Mouse (Mus musculus): ENCODE data around the gene Cnnm1. TPM values are rescaled to one million over a fixed set of nuclear protein-coding genes. Genes with fewer than 3 reads are reported as not detected.

The Cnnm1 gene
- polyA plus RNA-seq, 1 experiment from 2014 or later = 4.9 TPM

DNA sequence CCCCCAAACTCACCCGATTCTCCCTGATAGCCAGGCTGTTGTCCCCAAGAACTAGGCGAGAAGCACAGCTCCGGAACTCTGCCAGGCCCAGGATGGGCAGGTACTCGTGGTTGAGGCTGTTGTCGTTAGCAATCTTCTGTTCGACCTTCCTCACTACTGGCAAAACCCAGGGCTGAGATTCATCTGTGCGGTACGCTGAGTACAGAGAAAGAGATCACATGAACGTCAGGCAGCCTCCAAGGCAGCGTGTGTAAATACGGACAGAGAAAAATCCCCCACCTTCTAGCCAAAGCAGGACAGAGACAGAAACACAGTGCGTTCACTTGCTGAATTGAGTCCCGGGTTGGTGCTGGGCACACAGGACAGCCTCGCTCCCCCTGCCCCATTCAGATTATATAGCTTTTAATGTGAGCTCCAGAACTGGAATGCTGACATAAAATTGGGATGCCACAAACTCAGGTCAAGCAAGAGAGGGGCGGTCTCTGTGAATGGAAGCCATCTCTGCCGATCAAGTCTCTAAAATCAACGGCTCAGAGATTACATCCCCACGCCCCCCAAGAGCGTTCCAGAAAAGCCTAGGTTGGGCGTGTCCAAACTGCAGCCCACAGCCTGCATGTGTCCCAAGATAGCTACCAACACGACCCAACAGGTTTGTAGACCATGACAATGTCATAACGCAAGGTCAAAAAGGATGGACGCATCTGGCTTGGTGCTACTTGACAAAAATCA is 75.6 kb downstream of the Cnnm1 start:
- ATAC-seq (ENCODE audit: low FRiP score) = no peak
- Histone ChIP-seq H3K27me3 (replicated peaks) (no peaks in the 10 kb centered on the region), H3K9me3 (replicated peaks) (no peaks in the 10 kb centered on the region), H3K27ac (replicated peaks) (no peak overlapping the region), H3K4me1 (peaks cover 9% of the 10 kb centered on the region), H3K36me3 (peaks cover 28% of the 10 kb centered on the region), H3K4me3 (replicated peaks) (no peak overlapping the region), H3K9ac (replicated peaks) (no peak overlapping the region), H3K4me2 (no peak overlapping the region)
- 95% methylated on average over 23 of the region's 23 CpGs for WGBS

DNA sequence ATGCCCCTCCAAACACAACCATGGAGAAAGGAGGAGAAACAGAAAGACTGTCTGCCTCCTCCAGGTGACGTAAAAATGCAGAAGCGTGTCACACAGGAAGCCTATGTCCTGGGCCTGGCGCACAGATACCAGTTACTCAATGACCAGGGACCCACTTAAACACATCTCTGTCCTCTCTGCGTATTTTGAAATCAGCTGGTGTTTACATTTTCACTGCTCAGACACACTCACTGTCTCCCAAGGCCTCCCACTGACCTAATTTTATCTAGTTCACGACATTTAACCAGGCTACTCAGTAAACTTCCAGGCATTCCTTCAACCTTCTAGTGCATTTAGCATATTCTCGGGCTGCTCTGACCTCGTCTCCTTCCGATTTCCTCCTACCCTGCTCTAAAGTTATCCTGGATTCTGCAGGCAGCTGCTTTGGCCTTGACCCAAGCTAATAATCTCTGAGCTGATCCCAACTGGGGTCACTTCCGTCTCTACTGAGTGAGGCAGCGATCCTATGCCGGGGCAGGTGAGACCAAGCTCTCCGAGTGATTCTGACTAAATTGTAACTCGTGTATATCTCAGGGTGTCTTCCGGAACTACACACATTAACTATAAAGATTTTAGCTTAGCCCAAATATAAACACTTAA is 76.3 kb downstream of the Cnnm1 start:
- Histone ChIP-seq H3K9ac (replicated peaks) (no peak overlapping the region), H3K27me3 (replicated peaks) (no peaks in the 10 kb centered on the region), H3K4me1 (peaks cover 16% of the 10 kb centered on the region), H3K27ac (replicated peaks) (no peak overlapping the region), H3K4me3 (replicated peaks) (no peak overlapping the region), H3K4me2 (no peak overlapping the region), H3K9me3 (replicated peaks) (no peaks in the 10 kb centered on the region), H3K36me3 (peaks cover 22% of the 10 kb centered on the region)
- 87% methylated on average over 14 of the region's 14 CpGs for WGBS
- ATAC-seq (ENCODE audit: low FRiP score) = no peak

DNA sequence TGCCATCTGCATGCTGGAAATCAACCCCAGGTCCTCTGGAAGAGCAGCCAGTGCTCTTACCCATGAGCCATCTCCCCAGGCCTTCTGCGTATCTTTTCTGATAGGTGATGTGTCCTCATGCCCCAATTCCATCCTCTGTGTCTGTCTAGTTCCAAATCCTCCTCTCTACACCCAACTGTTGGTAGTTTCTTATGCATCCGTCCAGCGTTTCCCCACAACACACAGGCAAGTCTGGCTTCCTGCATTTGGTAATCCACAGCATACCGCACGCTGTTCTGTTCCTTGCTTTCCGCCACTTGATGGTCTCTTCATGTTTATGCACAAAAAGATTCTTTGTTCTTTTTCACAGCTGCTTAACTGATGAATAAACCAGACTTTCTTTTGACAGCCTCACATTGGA is 77.1 kb downstream of the Cnnm1 start:
- Histone ChIP-seq H3K4me2 (no peak overlapping the region), H3K4me3 (replicated peaks) (no peak overlapping the region), H3K27ac (replicated peaks) (no peak overlapping the region), H3K4me1 (peaks cover 24% of the 10 kb centered on the region), H3K9me3 (replicated peaks) (no peaks in the 10 kb centered on the region), H3K27me3 (replicated peaks) (no peaks in the 10 kb centered on the region), H3K36me3 (peaks cover 17% of the 10 kb centered on the region), H3K9ac (replicated peaks) (no peak overlapping the region)
- ATAC-seq (ENCODE audit: low FRiP score) = no peak
- 77% methylated on average over 6 of the region's 6 CpGs for WGBS

DNA sequence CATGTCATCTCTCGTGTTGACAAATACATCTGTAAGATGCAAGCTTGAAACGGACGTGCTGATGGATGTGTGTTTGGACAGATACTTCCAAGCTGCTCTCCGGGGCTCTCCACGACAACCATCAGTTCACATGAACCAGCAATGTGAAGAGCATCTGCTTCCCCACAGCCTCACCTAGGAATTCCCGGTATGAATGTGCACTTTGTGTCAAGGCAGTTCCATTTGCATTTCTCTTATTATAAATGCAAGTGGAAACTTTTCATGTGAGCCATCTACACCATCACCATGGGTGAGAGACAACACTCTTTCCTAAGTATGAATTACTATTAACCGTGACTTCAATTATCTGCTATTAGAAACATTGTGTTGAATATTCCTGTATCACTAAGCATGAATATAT is 77.6 kb downstream of the Cnnm1 start:
- Histone ChIP-seq H3K9me3 (replicated peaks) (no peaks in the 10 kb centered on the region), H3K27ac (replicated peaks) (no peak overlapping the region), H3K4me2 (no peak overlapping the region), H3K4me1 (peaks cover 29% of the 10 kb centered on the region), H3K36me3 (peaks cover 15% of the 10 kb centered on the region), H3K9ac (replicated peaks) (no peak overlapping the region), H3K27me3 (replicated peaks) (no peaks in the 10 kb centered on the region), H3K4me3 (replicated peaks) (no peak overlapping the region)
- 60% methylated on average over 7 of the region's 7 CpGs for WGBS
- no peak for ATAC-seq (ENCODE audit: low FRiP score)

DNA sequence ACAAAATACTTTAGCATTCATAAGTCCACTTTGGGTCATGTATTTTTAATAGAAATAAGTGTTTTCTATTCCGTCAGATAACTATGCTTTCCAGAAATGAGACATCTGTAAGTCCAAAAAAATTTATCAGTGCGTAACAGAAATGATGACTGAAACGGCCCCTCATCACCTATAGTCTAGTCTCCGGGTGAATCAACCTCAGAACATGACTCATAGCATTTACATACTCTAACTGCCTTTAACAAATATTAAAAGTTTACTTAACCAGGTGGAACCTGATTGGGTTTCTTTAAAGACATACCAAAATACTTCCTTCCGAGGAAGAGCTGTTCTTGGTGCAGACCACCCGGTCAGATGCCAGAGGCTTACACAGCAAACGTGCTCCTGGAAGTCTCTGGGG is 78.0 kb downstream of the Cnnm1 start:
- no peak overlapping the region for H3K9ac ChIP-seq (replicated peaks)
- H3K4me1 ChIP-seq = peaks cover 33% of the 10 kb centered on the region
- no peaks in the 10 kb centered on the region for H3K9me3 ChIP-seq (replicated peaks)
- no peak for ATAC-seq (ENCODE audit: low FRiP score)
- WGBS = 84% methylated on average over 7 of the region's 7 CpGs
- no peak overlapping the region for H3K27ac ChIP-seq (replicated peaks)
- no peak overlapping the region for H3K4me3 ChIP-seq (replicated peaks)
- H3K36me3 ChIP-seq = peaks cover 15% of the 10 kb centered on the region
- H3K27me3 ChIP-seq (replicated peaks) = no peaks in the 10 kb centered on the region
- no peak overlapping the region for H3K4me2 ChIP-seq

DNA sequence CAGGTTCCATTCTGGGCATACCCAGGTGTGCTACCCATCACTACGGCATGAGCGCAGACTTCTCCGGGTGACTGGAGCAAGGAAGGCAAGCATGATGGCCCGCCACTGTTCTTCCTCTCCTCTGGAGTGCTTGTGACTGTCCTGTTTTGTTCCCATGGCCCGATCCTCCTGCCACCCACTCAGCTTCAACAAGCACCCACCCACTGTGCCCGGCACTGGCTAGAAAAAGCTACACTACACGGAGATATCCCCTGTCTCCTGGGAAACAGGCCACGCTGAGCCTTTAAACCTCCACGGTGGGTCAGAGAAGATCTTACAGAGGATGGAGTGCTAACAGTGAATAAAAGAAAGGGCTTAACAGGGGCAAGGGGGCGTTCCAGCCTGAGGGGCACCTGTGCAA is 79.0 kb downstream of the Cnnm1 start:
- no peak for ATAC-seq (ENCODE audit: low FRiP score)
- Histone ChIP-seq H3K36me3 (peaks cover 13% of the 10 kb centered on the region), H3K27ac (replicated peaks) (no peak overlapping the region), H3K4me2 (no peak overlapping the region), H3K4me1 (peaks cover 42% of the 10 kb centered on the region), H3K4me3 (replicated peaks) (no peak overlapping the region), H3K9me3 (replicated peaks) (no peaks in the 10 kb centered on the region), H3K9ac (replicated peaks) (no peak overlapping the region), H3K27me3 (replicated peaks) (no peaks in the 10 kb centered on the region)
- 89% methylated on average over 10 of the region's 10 CpGs for WGBS

DNA sequence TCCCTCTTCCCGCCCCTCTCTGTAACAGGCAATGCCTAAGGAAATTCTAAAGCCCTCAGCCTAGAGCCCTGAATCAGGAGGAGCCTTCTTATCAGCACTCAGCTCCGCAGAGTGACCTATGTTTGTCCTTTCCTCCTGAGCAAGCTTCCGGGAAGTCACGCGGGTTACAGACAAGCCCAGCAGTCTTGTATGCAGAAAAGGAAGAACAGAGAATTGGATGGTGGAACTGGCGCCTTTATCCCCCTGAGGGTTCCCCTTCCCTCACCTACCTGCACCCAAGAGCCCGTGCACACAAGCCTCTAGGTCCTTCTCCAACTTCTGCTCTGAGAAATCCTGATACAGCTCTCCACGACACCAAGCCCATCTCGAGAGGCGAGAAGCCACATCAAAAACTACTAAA is 80.2 kb downstream of the Cnnm1 start:
- H3K4me2 ChIP-seq = no peak overlapping the region
- H3K9ac ChIP-seq (replicated peaks) = no peak overlapping the region
- peaks cover 2% of the 10 kb centered on the region; the same call in 1 of the 2 replicates for H3K36me3 ChIP-seq
- H3K27me3 ChIP-seq (replicated peaks) = no peaks in the 10 kb centered on the region
- no peaks in the 10 kb centered on the region for H3K9me3 ChIP-seq (replicated peaks)
- no peak overlapping the region for H3K27ac ChIP-seq (replicated peaks)
- ATAC-seq (ENCODE audit: low FRiP score) = no peak
- 85% methylated on average over 10 of the region's 10 CpGs for WGBS
- peaks cover 48% of the 10 kb centered on the region for H3K4me1 ChIP-seq
- H3K4me3 ChIP-seq (replicated peaks) = no peak overlapping the region

DNA sequence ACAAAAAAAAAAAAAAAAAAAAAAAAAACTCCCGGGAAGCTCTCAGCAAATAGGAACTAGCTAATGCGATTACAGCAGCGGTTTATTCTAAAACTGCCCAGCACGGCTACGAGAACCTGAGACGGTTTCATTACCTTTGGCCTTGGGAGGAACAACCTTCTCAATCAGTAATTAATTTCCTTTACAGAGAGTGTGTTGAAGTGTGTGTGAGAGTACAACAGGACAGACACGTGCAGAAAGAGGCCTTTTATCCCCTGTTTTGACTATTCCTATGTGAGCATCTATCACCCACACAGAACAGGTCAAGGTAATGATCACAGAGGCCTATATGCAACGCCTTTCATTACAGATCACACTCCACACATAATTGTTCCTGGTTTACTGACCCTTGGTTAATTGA is 81.1 kb downstream of the Cnnm1 start:
- no peak overlapping the region for H3K9ac ChIP-seq (replicated peaks)
- H3K4me1 ChIP-seq = peaks cover 51% of the 10 kb centered on the region
- H3K27ac ChIP-seq (replicated peaks) = no peak overlapping the region
- peak overlapping the region; percentile 82 for H3K4me2 ChIP-seq
- ATAC-seq (ENCODE audit: low FRiP score) = no peak
- no peaks in the 10 kb centered on the region for H3K36me3 ChIP-seq
- no peak overlapping the region for H3K4me3 ChIP-seq (replicated peaks)
- no peaks in the 10 kb centered on the region for H3K27me3 ChIP-seq (replicated peaks)
- WGBS = 45% methylated on average over 8 of the region's 8 CpGs
- no peaks in the 10 kb centered on the region for H3K9me3 ChIP-seq (replicated peaks)

DNA sequence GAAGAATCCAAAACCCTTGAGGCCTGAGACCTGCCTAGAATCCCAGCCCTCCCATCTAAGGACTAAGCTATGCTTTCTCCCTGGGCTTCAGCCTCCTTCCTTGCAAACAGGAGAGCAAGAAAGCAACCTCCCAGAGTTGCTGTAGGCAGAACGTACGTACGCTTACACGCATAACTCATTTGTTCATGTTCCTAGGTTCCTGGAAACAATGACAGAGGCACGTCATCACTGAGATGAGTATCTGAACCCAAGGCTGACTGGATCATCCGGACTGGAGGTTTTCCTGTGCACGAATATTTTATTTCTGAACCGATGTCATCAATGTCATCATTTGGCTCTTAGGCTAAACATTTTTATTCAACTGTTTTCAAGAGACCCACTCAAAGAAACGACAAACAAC is 81.8 kb downstream of the Cnnm1 start:
- Histone ChIP-seq H3K4me3 (replicated peaks) (no peak overlapping the region), H3K4me2 (peak overlapping the region; percentile 82), H3K27me3 (replicated peaks) (no peaks in the 10 kb centered on the region), H3K27ac (replicated peaks) (no peak overlapping the region), H3K36me3 (no peaks in the 10 kb centered on the region), H3K9ac (replicated peaks) (no peak overlapping the region), H3K9me3 (replicated peaks) (no peaks in the 10 kb centered on the region), H3K4me1 (peaks cover 51% of the 10 kb centered on the region)
- 86% methylated on average over 9 of the region's 9 CpGs for WGBS
- no peak for ATAC-seq (ENCODE audit: low FRiP score)

DNA sequence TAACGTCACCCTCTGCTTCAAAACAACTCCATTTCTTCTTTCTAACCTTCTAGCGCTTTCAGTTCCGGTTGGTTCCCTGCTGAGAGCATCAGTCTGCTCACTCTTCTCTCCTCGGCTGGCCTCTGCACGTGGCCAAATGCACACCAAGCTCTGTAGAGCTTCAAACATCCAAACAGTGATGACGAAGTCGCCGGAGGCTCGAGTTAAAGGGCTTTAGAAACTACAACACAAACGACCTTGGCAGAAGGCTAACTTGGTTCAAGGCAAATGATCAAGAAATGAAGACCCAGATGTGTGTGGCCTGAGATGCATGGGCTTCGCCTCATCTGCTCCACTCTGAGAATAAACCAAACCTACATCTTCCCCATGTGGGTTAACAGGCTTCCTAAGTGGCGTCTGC is 83.3 kb downstream of the Cnnm1 start:
- Histone ChIP-seq H3K27me3 (replicated peaks) (no peaks in the 10 kb centered on the region), H3K4me1 (peaks cover 47% of the 10 kb centered on the region), H3K9me3 (replicated peaks) (no peaks in the 10 kb centered on the region), H3K4me2 (peak overlapping the region; percentile 82), H3K9ac (replicated peaks) (peak overlapping the region; percentile 68), H3K4me3 (replicated peaks) (peak overlapping the region; percentile 82), H3K27ac (replicated peaks) (peak overlapping the region; percentile 89; the same call in 1 of the 2 replicates), H3K36me3 (no peaks in the 10 kb centered on the region)
- no peak for ATAC-seq (ENCODE audit: low FRiP score)
- WGBS = 8% methylated on average over 12 of the region's 12 CpGs

DNA sequence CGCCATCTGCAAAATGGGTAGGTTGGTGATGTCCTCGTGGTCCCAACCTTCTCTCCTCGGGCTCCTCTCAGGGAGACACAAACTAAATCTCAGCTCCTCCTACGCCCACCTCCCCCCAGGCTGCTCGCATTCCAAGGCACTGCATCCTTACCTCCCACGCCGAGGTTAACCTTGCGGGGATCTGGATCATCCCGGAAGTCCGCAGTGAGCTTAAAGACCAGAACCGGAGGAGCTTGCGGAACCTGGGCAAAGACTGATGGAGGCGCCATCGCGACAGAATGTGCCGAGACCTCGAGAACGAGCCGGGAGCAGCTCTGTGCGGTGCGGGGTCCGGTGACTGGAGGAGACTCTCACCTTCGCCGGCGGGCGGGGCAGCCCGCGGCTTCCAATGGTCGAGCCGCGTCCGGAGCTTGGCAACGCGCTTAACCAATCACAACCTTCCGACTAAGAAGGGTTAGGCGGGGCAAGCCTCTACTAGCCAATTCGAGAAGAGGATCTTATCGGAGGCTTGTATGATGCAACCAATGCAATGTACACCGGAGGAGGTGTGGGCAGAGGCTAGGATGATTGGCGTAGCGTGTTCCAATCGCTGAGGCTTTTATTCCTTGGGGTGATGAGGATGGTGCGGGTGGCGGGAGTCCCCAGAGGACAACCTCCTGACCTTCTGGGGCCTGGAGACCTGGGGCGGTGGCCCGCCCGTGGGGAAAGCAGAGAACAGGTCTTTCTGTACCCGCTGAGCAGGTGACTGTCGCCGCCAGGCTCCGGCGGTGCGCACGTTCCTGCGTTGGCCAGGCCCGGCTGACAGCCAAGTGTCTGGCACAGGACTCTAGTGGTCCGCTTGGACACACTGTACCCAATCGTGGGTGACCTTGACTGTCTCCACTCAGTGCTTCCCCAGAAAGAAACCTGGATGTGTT is 84.2 kb downstream of the Cnnm1 start, which contains the start of gene Got1:
Gene Got1 (minus strand): TSS at position 419 of the 917 bp plus-strand sequence.
- Histone ChIP-seq H3K27me3 (replicated peaks) (no peaks in the 10 kb centered on the region), H3K4me1 (peaks cover 47% of the 10 kb centered on the region), H3K4me2 (peak within 1 kb of the TSS; percentile 82), H3K27ac (replicated peaks) (peak within 1 kb of the TSS; percentile 89), H3K9ac (replicated peaks) (peak within 1 kb of the TSS; percentile 80), H3K9me3 (replicated peaks) (no peaks in the 10 kb centered on the region), H3K36me3 (no peaks in the 10 kb centered on the region), H3K4me3 (replicated peaks) (peak within 1 kb of the TSS; percentile 82)
- WGBS = 0% methylated on average over 58 of the region's 58 CpGs
- ATAC-seq (ENCODE audit: low FRiP score) = peak; percentile 100
